Mouse (Mus musculus) olfactory bulb, adult 2 months (tissue): ENCODE results near the gene Igf1r. TPM values are rescaled to one million over a fixed set of nuclear protein-coding genes. Genes with fewer than 3 reads are reported as not detected.
"Not testable (repeated sequence)": the region's sequence is repeated elsewhere in the genome, so short reads cannot be mapped to it uniquely, and the experiment has no call there.

Experiments
- H3K27ac ChIP-seq: fragments of 200-500 bp; 2 replicates; pipeline ENCODE4 v1.5.1; 2012; ENCODE audit warnings: low read depth, low read length; ENCODE audit not compliant: insufficient read depth
- H3K4me1 ChIP-seq: fragments of 200-500 bp; 2 replicates; pipeline ENCODE4 v1.6.1; 2012; ENCODE audit warnings: low read length; ENCODE audit not compliant: control insufficient read depth, insufficient read depth
- H3K4me3 ChIP-seq: fragments of 200-500 bp; 2 replicates; pipeline ENCODE4 v1.5.1; 2012; ENCODE audit warnings: mild to moderate bottlenecking, low read depth, low read length, moderate library complexity; ENCODE audit not compliant: insufficient read depth
- CTCF ChIP-seq: fragments of 200-500 bp; IDR thresholded peaks from 2 replicates; pipeline ENCODE4 v1.5.1; 2012; ENCODE audit warnings: low read depth, mild to moderate bottlenecking, low read length, moderate library complexity; ENCODE audit not compliant: insufficient read depth
- POLR2A ChIP-seq: fragments of 200-500 bp; IDR thresholded peaks from 2 replicates; pipeline ENCODE4 v1.6.1; 2012; ENCODE audit warnings: mild to moderate bottlenecking, low read depth, low read length, moderate library complexity; ENCODE audit not compliant: insufficient read depth
- WGBS: fragments of 180-500 bp; shearing (Covaris S2); methylation state at CpG from one replicate; pipeline ENCODE4 v1.1.7; 2018; 5-methylcytosine and 5-hydroxymethylcytosine counted together
- polyA plus RNA-seq: library from polyadenylated mRNA; stranded (reverse); fragments of >200 nt; gene quantifications from 2 replicates; pipeline ENCODE4 v1.2.4, GENCODE M21; 2012; ENCODE audit warnings: low replicate concordance; ENCODE audit not compliant: missing spikeins, insufficient read depth, insufficient read length

Igf1r gene
- polyA plus RNA-seq, 1 experiment, result 26.5 TPM

GRCm38 (mm10) chr7:68277897-68278270 is 325.3 kb downstream of the Igf1r start:
- TF ChIP-seq CTCF (no peak), POLR2A (no peak)
- H3K4me3 ChIP-seq, result no peak overlapping the region
- peaks cover 9% of the 10 kb centered on the region for H3K4me1 ChIP-seq
- no peak overlapping the region for H3K27ac ChIP-seq
- WGBS, result 78% methylated on average over 4 of the region's 4 CpGs

DNA sequence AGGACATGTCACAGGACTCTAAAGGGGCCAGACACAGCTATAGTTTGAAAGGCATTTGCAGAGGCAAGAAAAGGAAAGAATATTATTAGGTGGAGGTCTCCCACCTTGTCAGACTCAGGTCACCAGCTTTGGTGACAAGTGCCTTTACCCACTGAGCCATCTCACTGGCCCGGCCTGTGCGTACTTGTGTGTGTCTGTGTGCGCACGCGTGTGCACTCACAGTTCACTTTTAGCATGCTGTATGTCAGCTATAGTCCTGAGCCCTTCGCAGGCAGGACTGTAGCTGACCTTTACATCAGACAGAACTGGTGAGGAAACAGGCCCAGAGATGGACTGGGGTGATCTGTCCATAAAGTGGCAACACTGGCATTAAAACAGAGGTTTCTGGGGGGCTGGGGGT is 325.8 kb downstream of the Igf1r start:
- Histone ChIP-seq H3K4me3 (no peak overlapping the region), H3K4me1 (peaks cover 9% of the 10 kb centered on the region), H3K27ac (no peak overlapping the region)
- WGBS, result 98% methylated on average over 6 of the region's 6 CpGs
- TF ChIP-seq CTCF, result no peak
- TF ChIP-seq POLR2A, result no peak

GRCm38 (mm10) chr7:68278908-68279307 is 326.3 kb downstream of the Igf1r start:
- WGBS, result 83% methylated on average over 6 of the region's 6 CpGs
- TF ChIP-seq CTCF, result no peak
- TF ChIP-seq POLR2A, result no peak
- H3K27ac ChIP-seq, result no peak overlapping the region

GRCm38 (mm10) chr7:68279481-68279880 is 326.9 kb downstream of the Igf1r start:
- Histone ChIP-seq H3K27ac (no peak overlapping the region), H3K4me3 (no peak overlapping the region), H3K4me1 (peaks cover 9% of the 10 kb centered on the region)
- whole genome bisulfite sequencing, result 96% methylated on average over 7 of the region's 7 CpGs
- TF ChIP-seq POLR2A (no peak), CTCF (no peak)

More at GRCm38 (mm10) chr7:68278908-68279307, 326.3 kb downstream of the Igf1r start:
- Histone ChIP-seq H3K4me1 (peaks cover 9% of the 10 kb centered on the region), H3K4me3 (no peak overlapping the region)

GRCm38 (mm10) chr7:68280352-68280869 is 327.8 kb downstream of the Igf1r start:
- H3K4me1 ChIP-seq, result peaks cover 9% of the 10 kb centered on the region
- no peak for TF ChIP-seq CTCF
- TF ChIP-seq POLR2A, result no peak
- H3K4me3 ChIP-seq, result no peak overlapping the region
- WGBS, result 92% methylated on average over 19 of the region's 19 CpGs
- H3K27ac ChIP-seq, result no peak overlapping the region

GRCm38 (mm10) chr7:68281341-68281740 is 328.7 kb downstream of the Igf1r start:
- 67% methylated on average over 5 of the region's 5 CpGs for WGBS
- H3K4me1 ChIP-seq, result peaks cover 1% of the 10 kb centered on the region; the same call in 1 of the 2 replicates
- TF ChIP-seq CTCF (no peak), POLR2A (no peak)
- no peak overlapping the region for H3K27ac ChIP-seq
- H3K4me3 ChIP-seq, result no peak overlapping the region

- H3K4me3 ChIP-seq, result no peak overlapping the region
- no peaks in the 10 kb centered on the region for H3K4me1 ChIP-seq
- TF ChIP-seq POLR2A, result no peak
- TF ChIP-seq CTCF, result no peak
- WGBS, result 82% methylated on average over 22 of the region's 22 CpGs
- H3K27ac ChIP-seq, result no peak overlapping the region; the same call in 1 of the 2 replicates
Observed at GRCm38 (mm10) chr7:68282304-68283132, 329.9 kb downstream of the Igf1r start.

DNA sequence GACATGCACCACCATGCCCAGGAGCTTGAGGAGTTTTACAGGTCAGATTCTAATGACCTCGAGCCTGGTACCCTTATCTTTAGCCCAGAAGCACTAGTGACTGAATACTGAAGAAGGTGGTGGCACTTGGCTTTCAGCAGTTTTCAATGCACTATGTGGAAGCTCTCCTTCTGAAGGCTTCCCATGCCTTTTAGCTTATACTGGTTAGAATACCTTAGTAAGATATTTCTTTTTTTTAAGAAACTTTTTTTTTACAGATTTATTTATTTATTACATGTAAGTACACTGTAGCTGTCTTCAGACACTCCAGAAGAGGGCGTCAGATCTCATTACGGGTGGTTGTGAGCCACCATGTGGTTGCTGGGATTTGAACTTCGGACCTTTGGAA is 330.5 kb downstream of the Igf1r start:
- WGBS, result 85% methylated on average over 4 of the region's 4 CpGs
- H3K4me1 ChIP-seq, H3K27ac ChIP-seq, H3K4me3 ChIP-seq: not testable (repeated sequence)

Other genes starting within 250 kb of the Igf1r start
- not detected in 2 replicates for gene Synm, start 193.1 kb upstream of the Igf1r start, polyA plus RNA-seq